Mouse (Mus musculus): ENCODE measurements around the gene Pglyrp1. TPM values are rescaled to one million over a fixed set of nuclear protein-coding genes. Genes with fewer than 3 reads are reported as not detected.

Gene Pglyrp1
- polyA plus RNA-seq, 1 experiment from 2014 or later: 26.3 TPM

- no peaks in the 10 kb centered on the region for H3K27me3 ChIP-seq (replicated peaks; ENCODE audit: control insufficient read depth, insufficient read depth, low read length)
- no peak overlapping the region for H3K4me3 ChIP-seq (replicated peaks; ENCODE audit: low read length)
- no peak for ATAC-seq
- no peaks in the 10 kb centered on the region for H3K9me3 ChIP-seq (ENCODE audit: control insufficient read depth, low read length)
- no peak overlapping the region for H3K9ac ChIP-seq (replicated peaks; ENCODE audit: low read depth, low read length)
- no peak overlapping the region for H3K27ac ChIP-seq (ENCODE audit: low read length)
- H3K36me3 ChIP-seq (ENCODE audit: control insufficient read depth, insufficient read depth): no peaks in the 10 kb centered on the region
- H3K4me2 ChIP-seq (ENCODE audit: low read length): no peak overlapping the region
- 64% methylated on average over 5 of the region's 5 CpGs for WGBS
- H3K4me1 ChIP-seq (replicated peaks; ENCODE audit: control insufficient read depth, insufficient read depth, low read length): peaks cover 4% of the 10 kb centered on the region; the same call in 1 of the 2 replicates
Observed at GRCm38 (mm10) chr7:18844811-18845210, 26.3 kb upstream of the Pglyrp1 start.

DNA sequence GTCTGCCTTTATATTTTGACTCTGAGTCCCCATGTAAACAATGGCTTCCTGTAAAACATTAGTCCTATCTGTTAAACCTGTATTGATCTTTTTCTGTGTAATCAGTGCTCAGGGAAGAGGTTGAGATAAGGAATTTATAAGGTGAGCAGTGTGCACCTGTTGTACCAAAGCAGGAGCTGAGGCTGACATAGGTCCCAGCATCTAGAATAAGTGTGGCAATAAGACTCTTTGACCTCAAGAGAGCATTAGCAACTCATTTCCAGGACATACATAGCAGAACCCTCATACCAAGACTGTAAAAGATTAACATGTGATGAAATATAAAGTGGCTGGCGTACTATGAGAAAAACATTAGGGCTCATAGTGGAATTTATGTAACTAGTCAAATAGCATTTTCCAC, 22.7 kb upstream of the Pglyrp1 start:
- Histone ChIP-seq H3K4me2 (ENCODE audit: low read length) (no peak overlapping the region), H3K27me3 (replicated peaks; ENCODE audit: control insufficient read depth, insufficient read depth, low read length) (no peaks in the 10 kb centered on the region), H3K9ac (replicated peaks; ENCODE audit: low read depth, low read length) (no peak overlapping the region), H3K27ac (ENCODE audit: low read length) (no peak overlapping the region), H3K9me3 (ENCODE audit: control insufficient read depth, low read length) (no peaks in the 10 kb centered on the region), H3K4me1 (replicated peaks; ENCODE audit: control insufficient read depth, insufficient read depth, low read length) (no peaks in the 10 kb centered on the region), H3K36me3 (ENCODE audit: control insufficient read depth, insufficient read depth) (no peaks in the 10 kb centered on the region), H3K4me3 (replicated peaks; ENCODE audit: low read length) (no peak overlapping the region)
- WGBS: 86% methylated on average over 1 of the region's 1 CpGs
- no peak for ATAC-seq

GRCm38 (mm10) chr7:18858310-18858916, 12.7 kb upstream of the Pglyrp1 start:
- H3K4me1 ChIP-seq (replicated peaks; ENCODE audit: control insufficient read depth, insufficient read depth, low read length): no peaks in the 10 kb centered on the region
- H3K27me3 ChIP-seq (replicated peaks; ENCODE audit: control insufficient read depth, insufficient read depth, low read length): no peaks in the 10 kb centered on the region
- H3K27ac ChIP-seq (ENCODE audit: low read length): no peak overlapping the region
- H3K9me3 ChIP-seq (ENCODE audit: control insufficient read depth, low read length): no peaks in the 10 kb centered on the region
- H3K4me2 ChIP-seq (ENCODE audit: low read length): no peak overlapping the region
- H3K36me3 ChIP-seq (ENCODE audit: control insufficient read depth, insufficient read depth): no peaks in the 10 kb centered on the region
- no peak for ATAC-seq
- no peak overlapping the region for H3K4me3 ChIP-seq (replicated peaks; ENCODE audit: low read length)
- 83% methylated on average over 5 of the region's 5 CpGs for WGBS
- no peak overlapping the region for H3K9ac ChIP-seq (replicated peaks; ENCODE audit: low read depth, low read length)

DNA sequence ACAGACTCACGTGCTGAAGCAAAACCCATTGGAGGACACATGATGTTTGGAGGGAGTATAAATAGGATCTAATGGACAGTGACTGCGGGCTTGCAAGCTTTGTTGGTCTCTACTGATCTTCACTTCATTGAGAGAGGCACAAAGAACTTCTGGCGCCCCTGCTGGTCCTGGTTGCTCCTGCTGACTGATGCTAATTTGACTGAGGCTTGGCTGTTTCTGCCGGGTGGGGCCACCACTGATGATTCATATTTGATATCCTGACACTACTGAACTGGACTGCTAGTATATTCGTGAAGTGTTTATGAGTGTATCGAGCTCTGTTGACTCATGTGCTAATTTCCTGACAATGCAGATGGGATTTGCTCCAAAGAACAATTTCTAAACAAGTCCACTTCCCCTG, 8.3 kb upstream of the Pglyrp1 start:
- WGBS: 89% methylated on average over 6 of the region's 6 CpGs
- Histone ChIP-seq H3K4me2 (ENCODE audit: low read length) (no peak overlapping the region), H3K9ac (replicated peaks; ENCODE audit: low read depth, low read length) (no peak overlapping the region), H3K36me3 (ENCODE audit: control insufficient read depth, insufficient read depth) (no peaks in the 10 kb centered on the region), H3K27ac (ENCODE audit: low read length) (no peak overlapping the region), H3K27me3 (replicated peaks; ENCODE audit: control insufficient read depth, insufficient read depth, low read length) (no peaks in the 10 kb centered on the region), H3K4me1 (replicated peaks; ENCODE audit: control insufficient read depth, insufficient read depth, low read length) (no peaks in the 10 kb centered on the region), H3K9me3 (ENCODE audit: control insufficient read depth, low read length) (no peaks in the 10 kb centered on the region), H3K4me3 (replicated peaks; ENCODE audit: low read length) (no peak overlapping the region)
- ATAC-seq: no peak

GRCm38 (mm10) chr7:18868491-18868890, 2.6 kb upstream of the Pglyrp1 start:
- no peak for ATAC-seq
- Histone ChIP-seq H3K27me3 (replicated peaks; ENCODE audit: control insufficient read depth, insufficient read depth, low read length) (no peaks in the 10 kb centered on the region), H3K4me3 (replicated peaks; ENCODE audit: low read length) (no peak overlapping the region), H3K27ac (ENCODE audit: low read length) (no peak overlapping the region), H3K4me2 (ENCODE audit: low read length) (no peak overlapping the region), H3K9me3 (ENCODE audit: control insufficient read depth, low read length) (no peaks in the 10 kb centered on the region), H3K4me1 (replicated peaks; ENCODE audit: control insufficient read depth, insufficient read depth, low read length) (peaks cover 7% of the 10 kb centered on the region), H3K36me3 (ENCODE audit: control insufficient read depth, insufficient read depth) (no peaks in the 10 kb centered on the region), H3K9ac (replicated peaks; ENCODE audit: low read depth, low read length) (no peak overlapping the region)
- 83% methylated on average over 2 of the region's 2 CpGs for WGBS

- Histone ChIP-seq H3K27ac (ENCODE audit: low read length) (no peak overlapping the region), H3K4me2 (ENCODE audit: low read length) (peak overlapping the region; percentile 98), H3K36me3 (ENCODE audit: control insufficient read depth, insufficient read depth) (no peaks in the 10 kb centered on the region), H3K9me3 (ENCODE audit: control insufficient read depth, low read length) (no peaks in the 10 kb centered on the region), H3K9ac (replicated peaks; ENCODE audit: low read depth, low read length) (peak overlapping the region; percentile 56), H3K4me3 (replicated peaks; ENCODE audit: low read length) (peak overlapping the region; percentile 49), H3K4me1 (replicated peaks; ENCODE audit: control insufficient read depth, insufficient read depth, low read length) (peaks cover 7% of the 10 kb centered on the region), H3K27me3 (replicated peaks; ENCODE audit: control insufficient read depth, insufficient read depth, low read length) (no peaks in the 10 kb centered on the region)
- peak; percentile 51 for ATAC-seq
- WGBS: 33% methylated on average over 13 of the region's 14 CpGs
Observed at GRCm38 (mm10) chr7:18872014-18872802, 1.1 kb downstream of the Pglyrp1 start.

DNA sequence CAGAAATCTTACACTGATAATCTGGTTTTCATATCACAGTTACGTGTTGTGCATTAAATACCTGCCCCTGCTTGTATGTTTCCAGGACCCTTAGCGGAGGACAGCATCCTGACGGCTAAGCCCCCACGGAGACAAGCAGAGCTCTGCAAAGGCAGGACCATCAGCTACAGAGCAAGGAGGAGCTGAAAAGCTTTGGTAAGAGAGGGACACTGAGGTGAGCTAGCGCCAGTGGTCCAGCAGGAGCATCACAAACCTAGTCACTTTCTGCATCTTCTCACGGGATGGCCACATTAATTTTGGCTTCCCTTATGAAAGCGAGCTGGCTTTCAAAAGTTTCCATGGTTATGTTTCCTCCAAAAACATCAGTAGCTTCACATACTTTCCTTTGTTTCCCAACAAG, 1.7 kb downstream of the Pglyrp1 start:
- Histone ChIP-seq H3K27me3 (replicated peaks; ENCODE audit: control insufficient read depth, insufficient read depth, low read length) (no peaks in the 10 kb centered on the region), H3K9me3 (ENCODE audit: control insufficient read depth, low read length) (no peaks in the 10 kb centered on the region), H3K27ac (ENCODE audit: low read length) (no peak overlapping the region), H3K4me1 (replicated peaks; ENCODE audit: control insufficient read depth, insufficient read depth, low read length) (peaks cover 7% of the 10 kb centered on the region), H3K4me3 (replicated peaks; ENCODE audit: low read length) (peak overlapping the region; percentile 49), H3K36me3 (ENCODE audit: control insufficient read depth, insufficient read depth) (no peaks in the 10 kb centered on the region), H3K9ac (replicated peaks; ENCODE audit: low read depth, low read length) (peak overlapping the region; percentile 56), H3K4me2 (ENCODE audit: low read length) (peak overlapping the region; percentile 98)
- ATAC-seq: peak; percentile 55
- 2% methylated on average over 7 of the region's 7 CpGs for WGBS

- Histone ChIP-seq H3K27me3 (replicated peaks; ENCODE audit: control insufficient read depth, insufficient read depth, low read length) (no peaks in the 10 kb centered on the region), H3K4me2 (ENCODE audit: low read length) (peak overlapping the region; percentile 98), H3K27ac (ENCODE audit: low read length) (no peak overlapping the region), H3K4me3 (replicated peaks; ENCODE audit: low read length) (peak overlapping the region; percentile 49), H3K4me1 (replicated peaks; ENCODE audit: control insufficient read depth, insufficient read depth, low read length) (peaks cover 7% of the 10 kb centered on the region), H3K36me3 (ENCODE audit: control insufficient read depth, insufficient read depth) (no peaks in the 10 kb centered on the region), H3K9me3 (ENCODE audit: control insufficient read depth, low read length) (no peaks in the 10 kb centered on the region), H3K9ac (replicated peaks; ENCODE audit: low read depth, low read length) (peak overlapping the region; percentile 56)
- under 1% methylated on average over 10 of the region's 10 CpGs for WGBS
- ATAC-seq: peak; percentile 84
Observed at GRCm38 (mm10) chr7:18873253-18873652, 2.1 kb downstream of the Pglyrp1 start.

DNA sequence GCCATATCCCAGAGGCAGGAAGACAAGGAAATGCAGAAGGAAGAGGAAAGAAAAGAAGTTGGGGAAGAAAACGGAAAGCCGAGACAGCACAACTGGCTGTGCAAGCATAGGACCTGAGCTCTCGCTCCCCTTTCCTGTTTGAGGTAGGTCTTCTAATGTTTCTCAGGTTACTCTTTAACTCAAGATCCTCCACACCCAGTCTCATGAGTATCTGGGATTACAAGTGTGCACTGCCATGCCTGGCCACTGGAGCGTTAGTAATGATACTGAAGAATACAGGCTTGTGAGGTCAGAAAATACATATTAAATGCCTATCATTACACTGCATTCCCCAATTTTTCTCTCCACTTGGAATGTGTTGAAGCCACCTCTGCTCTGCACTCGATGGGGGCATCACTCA, 4.2 kb downstream of the Pglyrp1 start:
- H3K27me3 ChIP-seq (replicated peaks; ENCODE audit: control insufficient read depth, insufficient read depth, low read length): no peaks in the 10 kb centered on the region
- no peak overlapping the region for H3K9ac ChIP-seq (replicated peaks; ENCODE audit: low read depth, low read length)
- no peak for ATAC-seq
- 89% methylated on average over 5 of the region's 5 CpGs for WGBS
- H3K4me2 ChIP-seq (ENCODE audit: low read length): no peak overlapping the region
- H3K9me3 ChIP-seq (ENCODE audit: control insufficient read depth, low read length): no peaks in the 10 kb centered on the region
- H3K4me1 ChIP-seq (replicated peaks; ENCODE audit: control insufficient read depth, insufficient read depth, low read length): peaks cover 7% of the 10 kb centered on the region
- no peak overlapping the region for H3K4me3 ChIP-seq (replicated peaks; ENCODE audit: low read length)
- H3K36me3 ChIP-seq (ENCODE audit: control insufficient read depth, insufficient read depth): no peaks in the 10 kb centered on the region
- H3K27ac ChIP-seq (ENCODE audit: low read length): no peak overlapping the region

Data from forebrain, embryonic 16.5 days (tissue).